Mouse (Mus musculus) myocyte (in vitro differentiated cells): Measurements from ENCODE around the gene Bcl2l11.

Experiments
- E2F4 ChIP-seq: IDR thresholded peaks from one replicate; pipeline ENCODE4 v1.6.1; 2011; ENCODE audit warnings: mild to moderate bottlenecking, control low read depth, moderate library complexity; ENCODE audit not compliant: insufficient read depth
- MAX ChIP-seq: IDR thresholded peaks from one replicate; pipeline ENCODE4 v1.6.1; 2011; ENCODE audit warnings: low read depth, mild to moderate bottlenecking, control low read depth
- MYOG ChIP-seq, 3 experiments: IDR thresholded peaks; one replicate each; pipeline ENCODE4 v1.6.1; 2011; ENCODE audit warnings: control low read depth in 2 of 3, low read depth in 2 of 3, mild to moderate bottlenecking in 2 of 3; ENCODE audit not compliant: insufficient read length in 2 of 3, control insufficient read depth in 1 of 3, insufficient read depth in 1 of 3
- POLR2A ChIP-seq: IDR thresholded peaks from one replicate; pipeline ENCODE4 v1.6.1; 2011; ENCODE audit warnings: low read depth, mild to moderate bottlenecking, control low read depth, moderate library complexity; ENCODE audit not compliant: insufficient read length
- POLR2AphosphoS2 ChIP-seq: IDR thresholded peaks from one replicate; pipeline ENCODE4 v1.6.1; 2011; ENCODE audit warnings: low read depth, control low read depth; ENCODE audit not compliant: insufficient read length
- REST ChIP-seq: IDR thresholded peaks from one replicate; pipeline ENCODE4 v1.6.1; 2011; ENCODE audit warnings: mild to moderate bottlenecking, control low read depth, moderate library complexity; ENCODE audit not compliant: insufficient read depth, insufficient read length
- SRF ChIP-seq: IDR thresholded peaks from one replicate; pipeline ENCODE4 v1.6.1; 2011; ENCODE audit warnings: low read depth; ENCODE audit not compliant: control insufficient read depth, insufficient read length
- TCF3 ChIP-seq: IDR thresholded peaks from one replicate; pipeline ENCODE4 v1.6.1; 2011; ENCODE audit warnings: low read depth, control low read depth; ENCODE audit not compliant: insufficient read length
- USF1 ChIP-seq: IDR thresholded peaks from one replicate; pipeline ENCODE4 v1.6.1; 2011; ENCODE audit warnings: low read depth, mild to moderate bottlenecking, control low read depth, moderate library complexity

GRCm38 (mm10) chr2:128127121-128127671 lies 1.4 kb downstream of the Bcl2l11 start:
- TF ChIP-seq TCF3: no peak
- TF ChIP-seq POLR2A: peak; percentile 68
- no peak for TF ChIP-seq SRF
- no peak for TF ChIP-seq REST
- no peak for TF ChIP-seq MYOG (IDR thresholded peaks at IDR 0.05; ENCODE audit: control insufficient read depth in 1 of 3, insufficient read depth in 1 of 3, insufficient read length in 2 of 3, low read depth in 2 of 3)
- TF ChIP-seq USF1: no peak
- peak; percentile 43 for TF ChIP-seq POLR2AphosphoS2
- TF ChIP-seq E2F4: peak; percentile 55
- no peak for TF ChIP-seq MAX
